Mouse (Mus musculus) T-cell, adult 2 months (primary cell): ENCODE measurements around the gene Olfr181.

Experiments
- DNase-seq: peaks from one replicate; pipeline ENCODE4 v3.0.0; 2022; ENCODE audit warnings: low spot score

Olfr181 gene

DNA sequence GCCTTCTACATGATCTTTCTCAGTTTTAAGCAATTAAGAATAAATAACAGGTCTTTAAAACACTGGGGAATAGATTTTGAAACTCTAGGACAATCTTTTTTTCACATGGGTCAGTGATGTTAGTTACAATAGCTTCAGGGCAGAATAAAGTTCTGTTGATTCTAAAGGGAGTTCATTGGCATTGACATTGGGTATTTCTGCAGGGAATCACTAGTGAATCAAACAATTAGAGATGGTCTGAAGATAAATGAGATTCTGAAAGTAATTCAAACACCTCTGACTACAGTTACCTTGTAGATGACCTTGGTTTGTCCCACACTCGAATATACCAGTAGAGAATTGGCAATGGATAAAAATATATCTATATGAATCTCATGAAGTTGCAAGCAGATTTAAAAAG is at the start of gene Olfr181:
Gene Olfr181 (minus strand): TSS at position 101 of the 400 bp plus-strand sequence.
- DNase-seq: no peak

DNA sequence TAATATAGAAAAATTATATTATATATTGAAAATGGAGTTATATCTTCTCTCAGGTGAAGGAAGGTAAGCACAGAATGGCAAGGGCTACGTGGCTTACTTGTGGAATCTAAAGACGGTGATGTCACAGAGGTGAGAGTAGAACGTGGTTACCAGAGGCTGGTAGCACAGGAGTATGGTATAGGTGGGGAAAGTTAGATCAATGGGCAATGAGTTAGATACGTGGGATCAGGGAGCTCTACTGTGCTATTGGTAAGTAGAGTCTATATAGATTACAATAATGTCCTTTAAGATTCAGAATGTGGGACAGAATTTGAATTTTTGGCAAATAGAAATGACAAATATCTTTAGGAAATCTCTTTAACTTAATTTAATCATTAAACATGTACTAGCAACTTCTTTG is 737 bp upstream of the Olfr181 start, which contains the start of gene Olfr180:
Gene Olfr180 (minus strand): TSS at position 101 of the 400 bp plus-strand sequence.
- no peak for DNase-seq

DNA sequence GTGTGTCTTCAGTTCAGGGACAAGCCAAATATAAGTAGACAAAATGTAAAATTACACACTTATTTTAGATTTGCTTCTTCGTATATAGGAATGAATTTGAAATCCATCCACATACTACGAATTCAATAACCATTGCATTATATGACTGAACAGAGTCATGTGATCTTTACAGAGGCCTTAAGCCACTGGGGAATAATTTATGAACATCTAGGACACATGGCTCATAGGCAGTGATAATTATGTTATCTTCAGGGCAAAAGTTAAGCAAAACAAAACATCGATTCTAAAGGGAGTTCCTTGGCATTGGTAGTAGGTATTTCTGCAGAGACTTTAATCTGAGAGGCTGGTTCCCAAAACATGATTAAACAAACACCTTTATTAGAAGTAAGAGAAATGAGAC is 36.6 kb downstream of the Olfr181 start, which contains the start of gene Olfr178:
Gene Olfr178 (minus strand): TSS at position 101 of the 400 bp plus-strand sequence.
- no peak for DNase-seq

DNA sequence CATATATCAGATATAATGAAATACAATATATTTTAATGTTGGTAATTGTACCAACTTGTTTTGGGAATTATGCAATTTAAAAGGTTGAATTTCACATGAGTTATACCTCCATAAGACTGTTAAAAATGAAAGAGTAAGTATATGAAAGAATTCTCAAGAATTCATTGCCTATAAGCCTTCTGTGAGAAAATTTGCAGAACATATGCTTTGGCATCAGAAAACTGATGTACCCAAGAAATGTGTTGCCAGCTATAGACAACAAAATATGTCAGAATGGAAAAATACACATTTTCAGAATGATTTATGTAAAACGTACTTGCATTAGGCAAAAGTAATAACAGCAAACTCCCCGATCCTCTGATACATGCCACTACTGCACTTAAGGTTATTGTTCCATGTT is 44.1 kb downstream of the Olfr181 start:
- no peak for DNase-seq
